In the genomic region with DNA sequence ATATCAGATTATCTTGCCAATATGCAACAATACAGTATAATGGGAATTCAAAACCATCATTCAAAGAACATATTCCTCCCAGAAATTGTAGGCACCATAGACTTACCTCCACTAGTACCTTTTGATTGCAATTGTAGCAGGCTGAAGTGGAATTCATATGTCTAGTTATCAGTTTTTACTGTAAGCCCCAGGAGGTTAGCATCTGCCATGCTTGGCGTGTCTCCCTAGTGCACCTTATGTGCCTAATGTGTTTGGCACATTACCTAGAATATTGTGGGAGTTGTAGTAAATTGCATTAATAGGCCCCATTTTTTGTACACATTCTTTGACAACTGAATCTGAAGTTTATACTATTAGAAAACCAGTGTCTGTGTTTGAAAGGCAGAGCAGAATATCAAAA, we compare ENCODE assay signal across 20 mouse cellular contexts. TPM values are rescaled to one million over a fixed set of nuclear protein-coding genes. Genes with fewer than 3 reads are reported as not detected.
DNase-seq lines count a peak whose midpoint lies in the region; ATAC-seq lines count a peak whose summit lies in the region.
"Had no signal": no experiment of that assay in that cellular context is flagged by ENCODE, and none has a peak within 500 bp of the region (broad histone marks: within the 10 kb centered on the region; RNA-seq: fewer than 3 reads in every experiment).

No protein-coding gene starts in this region.

- no peak for DNase-seq in cerebellum, postnatal 4 days (ENCODE audit: low spot score in 2 of 2)
- DNase-seq in cerebellum, adult 9-10 months = peak; percentile 76
- peak; percentile 9 for DNase-seq in layer of hippocampus, adult 11-12 months (ENCODE audit: low spot score)
- DNase-seq in adipocyte (ENCODE audit: low spot score) = no peak
- no peak for DNase-seq in right cerebral cortex, adult 18-20 months
- DNase-seq: adrenal gland, postnatal 25 days; gastrocnemius, postnatal 25 days; heart, adult 18-20 months; heart, postnatal 14 days; kidney, adult 11 months; kidney, postnatal 4 days; lung, postnatal 36 days; midbrain, embryonic 14.5 days; retina, postnatal 1 day; thymus, postnatal 25 days had no signal

- peak; percentile 80 for ATAC-seq in cerebellum, adult (ENCODE audit: insufficient number of reproducible peaks, low FRiP score, low TSS enrichment)
- ATAC-seq in megakaryocyte progenitor cell, adult 5-6 weeks (replicated peaks; ENCODE audit: poor library complexity) = no peak
- ATAC-seq: forebrain, embryonic 15.5 days had no signal

RNA-seq across cellular contexts. Expression of a gene that starts 33.4 kb away (rescaled TPM):
- not detected in 2 replicates for total RNA-seq in megakaryocyte progenitor cell, adult 5-6 weeks (2015)
- not detected in 2 replicates for total RNA-seq in megakaryocyte progenitor cell, adult 5-6 weeks (2017)
- total RNA-seq: adrenal gland, postnatal 25 days; common myeloid progenitor, adult 5-6 weeks; gastrocnemius, postnatal 25 days; heart, adult 18-20 months; heart, postnatal 14 days; megakaryocyte-erythroid progenitor cell, adult 5-6 weeks had no signal

RNA-seq across cellular contexts. Expression of a gene that starts 34.4 kb away (rescaled TPM):
- total RNA-seq in megakaryocyte progenitor cell, adult 5-6 weeks (2015) = not detected in 2 replicates
- 0.21 TPM in 1 of 2 replicates, not detected in the other for total RNA-seq in megakaryocyte progenitor cell, adult 5-6 weeks (2017)
- total RNA-seq: adrenal gland, postnatal 25 days; heart, adult 18-20 months; megakaryocyte-erythroid progenitor cell, adult 5-6 weeks had no signal

Comparison
In these comparisons a context has a peak if more than half of its experiments do, and no peak if none do; other contexts are left out.
1. DNase-seq: peak in cerebellum, adult 9-10 months (single experiment) and layer of hippocampus, adult 11-12 months (single experiment); none in cerebellum, postnatal 4 days (0 of 2), adipocyte (single experiment) and right cerebral cortex, adult 18-20 months (single experiment).